Mouse (Mus musculus) embryonic fibroblast, embryonic 13.5 days (primary cell): ENCODE measurements around the gene Leng9.
A peak's percentile ranks its signal among the peaks of the same experiment; 100 is the strongest.

ENCODE experiments used
- CTCF ChIP-seq: IDR thresholded peaks from 2 replicates; pipeline ENCODE4 v1.5.1; 2011; ENCODE audit warnings: mild to moderate bottlenecking, control low read depth, low read length, moderate library complexity, borderline replicate concordance; ENCODE audit not compliant: insufficient read depth
- POLR2A ChIP-seq: IDR thresholded peaks from 2 replicates; pipeline ENCODE4 v1.6.1; 2011; ENCODE audit warnings: low read depth, mild to moderate bottlenecking, control low read depth, low read length, moderate library complexity

- TF ChIP-seq CTCF (no peak), POLR2A (0 out of 2 replicates have a peak, but pooled peaks have one; percentile 17)
Observed at GRCm38 (mm10) chr7:4146241-4147180, 3.7 kb downstream of the Leng9 start.
